Mouse (Mus musculus) urinary bladder, postnatal 0 days (tissue): ENCODE data around the gene Tnfrsf12a. TPM values are rescaled to one million over a fixed set of nuclear protein-coding genes. Genes with fewer than 3 reads are reported as not detected.

Experiments
- polyA plus RNA-seq: library from polyadenylated mRNA; unstranded; fragments of >200 nt; fragmentation: Nextera tagmentation; extraction: Ambion mirVana; gene quantifications from 2 replicates; pipeline ENCODE4 v1.2.1, GENCODE M21; 2015

The Tnfrsf12a gene
- polyA plus RNA-seq: 82.9 and 116 TPM in 2 replicates

DNA sequence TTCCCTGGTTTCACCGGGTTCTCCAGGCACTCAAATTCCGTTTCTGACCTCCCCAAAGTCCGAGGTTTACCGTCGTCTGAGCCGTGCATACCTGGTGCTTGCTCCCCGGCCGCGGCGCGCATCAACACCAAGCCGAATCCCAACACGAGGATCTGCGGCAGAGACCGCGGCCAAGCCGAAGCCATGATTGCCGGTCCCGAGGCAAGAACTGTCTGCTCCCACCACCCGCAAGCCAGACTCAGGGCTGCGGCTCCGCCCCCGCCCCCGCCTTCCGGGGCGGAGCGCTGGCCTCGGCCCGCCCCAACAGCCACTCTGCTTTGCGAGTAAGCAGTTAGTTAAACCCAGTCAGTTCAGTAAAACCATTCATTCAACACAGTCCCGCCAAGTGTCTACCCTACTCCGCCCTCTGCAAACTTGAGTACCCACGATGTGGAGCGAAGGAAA is at the start of gene Tnfrsf12a:
Tnfrsf12a (minus strand) TSS at position 233 of the 444 bp plus-strand sequence.

DNA sequence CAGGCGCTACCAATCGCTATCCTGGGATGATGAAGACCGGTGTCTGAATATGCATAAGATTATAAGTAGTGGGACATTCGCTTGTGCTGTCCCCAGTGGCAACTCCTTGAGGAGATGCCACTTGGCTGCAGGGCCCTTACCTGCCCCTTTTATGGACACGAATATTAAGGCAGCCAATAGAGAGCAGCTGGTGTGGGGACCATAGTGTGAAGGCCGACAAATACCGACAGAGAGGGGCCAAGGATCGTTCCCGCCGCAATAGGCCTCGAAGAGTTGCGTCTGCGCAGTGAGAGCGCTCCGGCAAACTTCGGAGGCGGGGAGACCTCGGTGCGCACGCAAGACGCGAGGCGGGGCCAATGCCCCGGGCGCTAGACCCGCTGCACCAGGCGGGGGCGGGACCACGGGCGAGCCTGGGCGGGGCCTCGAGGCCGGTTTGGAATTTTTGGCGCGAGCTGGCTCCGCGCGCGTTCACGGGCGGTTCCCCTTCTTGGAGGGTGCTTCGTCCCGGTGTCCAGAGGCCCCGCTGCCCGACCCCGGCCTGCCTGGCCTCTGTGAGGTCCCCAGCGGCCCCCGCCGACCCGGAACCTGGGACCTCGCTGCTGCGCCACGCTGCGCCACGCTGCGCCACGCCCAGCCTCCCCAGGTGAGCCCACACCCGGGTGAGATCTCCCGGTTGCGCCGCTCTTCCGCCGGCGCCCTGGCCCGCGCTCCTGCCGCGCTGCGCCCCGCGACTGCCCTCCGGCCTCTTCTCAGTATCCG is 48.9 kb upstream of the Tnfrsf12a start, which contains the start of gene Pkmyt1:
Pkmyt1 (plus strand) TSS at position 338 of the 759 bp plus-strand sequence.

DNA sequence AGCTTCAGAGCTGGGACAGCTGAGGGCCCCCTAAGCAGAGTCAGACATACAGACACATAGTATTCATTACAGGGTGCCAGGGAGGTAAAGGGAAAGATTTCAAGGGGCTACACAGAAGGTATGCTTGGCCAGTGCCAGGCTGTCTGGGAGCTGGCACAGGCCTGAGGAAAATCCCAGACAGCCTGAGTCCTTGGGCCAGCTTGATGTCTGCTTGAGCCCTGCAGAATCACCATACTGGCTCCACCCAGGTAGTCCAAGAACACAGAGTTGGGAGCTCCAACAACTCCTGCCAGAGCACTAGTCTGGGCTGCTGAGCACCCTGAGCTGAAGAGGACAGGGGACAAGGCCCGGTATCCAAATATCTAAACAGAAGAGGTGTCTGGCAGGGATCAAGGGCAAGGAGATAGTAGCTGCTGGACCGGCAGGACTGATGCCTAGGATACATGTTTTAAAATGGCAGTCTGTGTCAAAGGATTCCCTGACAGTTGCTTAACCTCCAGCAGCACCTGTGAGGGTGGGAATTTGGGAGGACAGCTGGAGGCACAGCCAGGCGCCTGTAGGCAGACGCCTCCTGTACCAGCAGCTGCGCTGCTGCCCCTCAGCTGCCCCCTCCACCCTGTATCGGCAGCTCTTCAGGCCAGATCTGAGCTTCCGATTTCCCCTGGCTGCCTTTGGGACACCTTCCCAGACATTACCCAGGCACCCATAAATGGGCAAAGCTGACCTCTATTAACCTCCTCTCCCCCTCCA is 45.3 kb upstream of the Tnfrsf12a start, which contains the start of gene 1520401A03Rik:
1520401A03Rik (minus strand) TSS at position 408 of the 750 bp plus-strand sequence.

DNA sequence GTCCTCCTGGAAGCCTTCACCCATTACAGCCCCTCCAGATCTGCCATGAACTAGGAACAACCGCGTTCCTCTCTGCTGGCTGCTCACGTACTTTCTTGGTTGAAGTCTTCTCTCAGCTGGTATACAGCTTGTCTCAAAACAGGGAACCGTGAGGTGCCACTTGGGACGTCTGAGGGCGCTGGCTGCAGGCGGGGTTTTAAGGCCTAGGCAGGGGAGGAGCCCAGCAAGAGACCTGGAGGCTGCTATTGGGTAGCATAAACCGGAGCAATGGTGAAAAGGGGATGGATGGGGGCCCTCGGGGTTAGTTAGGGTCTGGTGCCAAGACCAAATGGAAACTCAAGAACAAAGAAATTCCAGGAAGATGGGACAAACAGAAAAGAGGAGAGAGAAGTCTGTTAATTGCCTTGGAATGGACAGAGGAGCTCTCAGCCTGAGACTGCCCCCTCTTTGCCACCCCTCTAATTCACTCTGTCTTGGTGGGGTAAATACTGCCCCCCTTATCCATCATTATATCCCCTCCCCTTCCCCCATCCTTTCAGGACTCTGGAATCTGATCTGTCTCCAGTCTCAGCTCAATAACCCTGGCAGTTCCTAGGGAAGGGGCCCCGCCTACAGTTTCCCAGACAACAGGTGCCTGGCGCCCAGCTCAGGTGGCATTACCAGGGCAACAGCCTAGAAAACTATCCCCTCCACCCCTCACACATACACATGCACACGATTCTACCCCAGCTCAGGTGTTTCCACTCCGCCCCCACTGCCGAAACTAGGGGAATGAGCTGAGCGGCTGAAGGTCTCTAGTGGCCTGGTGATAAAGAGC is 6.8 kb upstream of the Tnfrsf12a start, which contains the start of gene Cldn9:
Cldn9 (minus strand) TSS at position 171 of the 817 bp plus-strand sequence.

DNA sequence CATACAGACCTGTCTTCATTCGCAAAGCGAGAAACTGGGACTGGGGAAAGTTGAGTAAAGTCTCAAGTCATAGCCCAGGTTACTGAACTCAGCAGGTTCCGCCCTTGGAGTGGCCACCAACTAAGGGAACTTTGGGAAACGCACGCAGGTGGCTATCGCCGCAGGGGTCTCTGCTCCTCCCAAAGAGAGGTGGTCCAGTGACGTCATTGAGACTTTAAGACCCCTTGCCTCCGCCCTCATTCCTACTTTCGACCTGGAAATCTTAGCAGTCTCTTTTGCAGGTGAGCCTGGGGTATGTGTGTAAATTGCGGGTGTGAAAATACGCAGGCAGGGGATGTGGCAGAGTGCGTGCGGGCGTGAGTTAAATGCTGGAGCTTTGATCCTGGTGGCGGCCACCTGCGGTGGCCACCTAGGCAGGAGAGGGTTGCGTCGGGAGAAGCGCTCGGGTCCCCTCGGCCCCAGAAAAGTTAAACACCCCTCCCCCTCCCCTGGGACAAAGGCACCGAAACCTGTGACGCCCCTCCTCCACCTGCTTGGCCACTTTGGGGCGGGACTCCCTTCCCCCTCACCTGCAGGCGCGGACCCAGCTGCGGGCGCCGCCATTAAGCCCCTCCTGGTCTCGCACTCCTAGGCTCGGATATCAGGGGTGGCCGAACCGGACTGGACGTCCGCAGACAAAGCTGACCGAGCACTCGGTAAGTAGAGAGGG is 2.0 kb upstream of the Tnfrsf12a start, which contains the start of gene Cldn6:
Cldn6 (plus strand) TSS at position 123 of the 709 bp plus-strand sequence.

DNA sequence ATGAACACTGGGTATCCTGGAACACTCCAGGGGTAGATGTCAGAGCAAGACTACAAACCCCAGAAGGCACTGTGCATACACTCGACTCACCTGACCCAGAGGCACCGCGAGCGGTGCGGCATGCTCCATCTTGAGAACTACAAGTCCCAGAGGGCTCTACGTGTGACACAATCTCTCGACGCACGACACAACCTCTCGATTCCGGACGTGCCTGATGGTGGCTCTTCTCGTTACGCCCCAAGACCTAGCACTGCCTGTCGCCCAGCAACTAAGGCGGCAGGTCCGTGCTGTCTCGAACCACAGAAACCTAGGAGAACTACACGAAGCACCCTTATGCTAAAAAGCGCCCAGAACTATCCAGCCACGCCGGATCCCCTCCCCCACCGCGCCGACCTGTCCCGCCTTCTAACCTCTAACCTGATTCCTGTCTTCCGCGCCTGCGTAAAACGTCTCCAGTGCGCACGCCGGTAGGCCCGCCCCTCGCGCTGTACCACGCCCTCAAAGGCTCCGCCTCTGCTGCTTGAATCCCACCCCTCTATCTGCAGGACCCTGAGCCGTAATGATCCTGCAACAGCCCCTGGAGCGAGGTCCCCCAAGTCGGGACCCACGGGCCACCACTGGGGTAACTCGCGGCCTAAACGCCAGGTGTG is 3.7 kb downstream of the Tnfrsf12a start, which contains the start of the genes Hcfc1r1 and Thoc6:
Hcfc1r1 (plus strand) TSS at position 173 of the 650 bp plus-strand sequence.
Thoc6 (minus strand) TSS at position 459 of the 650 bp plus-strand sequence.

DNA sequence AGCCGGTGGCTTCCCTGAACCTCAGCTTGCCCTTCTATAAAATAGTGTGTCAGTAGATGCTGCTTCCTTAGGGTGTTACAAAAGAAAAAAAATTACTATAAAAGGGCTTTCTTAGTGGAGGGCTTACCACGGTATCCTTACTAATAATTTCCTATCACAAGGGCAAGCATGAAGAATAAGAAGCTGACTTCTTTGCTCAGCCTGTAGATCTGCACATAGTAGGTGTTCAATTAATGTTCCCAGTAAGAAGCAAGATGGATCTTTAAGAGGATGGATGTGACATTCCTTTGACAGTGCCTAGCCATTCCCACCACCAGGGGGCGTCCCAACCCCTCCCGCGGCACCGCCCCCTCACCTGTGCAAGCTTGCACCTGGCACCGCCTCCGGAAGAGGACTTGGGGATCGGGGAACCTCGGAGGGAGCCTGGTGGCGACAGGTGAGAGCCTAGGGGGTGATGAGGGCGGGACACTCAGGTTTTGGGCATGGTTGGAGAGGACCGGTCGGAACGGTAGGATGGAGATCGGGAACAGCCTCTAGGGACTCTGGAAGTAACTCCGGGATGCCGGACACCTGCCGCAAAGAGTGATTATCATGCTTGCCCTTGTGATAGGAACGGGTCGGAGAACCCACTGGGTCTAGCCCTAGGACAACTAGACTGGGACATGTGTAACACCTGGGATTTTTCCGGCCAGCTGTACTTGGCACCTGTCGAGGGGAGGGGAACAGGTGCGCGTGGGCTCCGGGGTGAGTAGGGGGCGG is 17.0 kb downstream of the Tnfrsf12a start, which contains the start of gene Bicdl2:
Bicdl2 (plus strand) TSS at position 390 of the 759 bp plus-strand sequence.

DNA sequence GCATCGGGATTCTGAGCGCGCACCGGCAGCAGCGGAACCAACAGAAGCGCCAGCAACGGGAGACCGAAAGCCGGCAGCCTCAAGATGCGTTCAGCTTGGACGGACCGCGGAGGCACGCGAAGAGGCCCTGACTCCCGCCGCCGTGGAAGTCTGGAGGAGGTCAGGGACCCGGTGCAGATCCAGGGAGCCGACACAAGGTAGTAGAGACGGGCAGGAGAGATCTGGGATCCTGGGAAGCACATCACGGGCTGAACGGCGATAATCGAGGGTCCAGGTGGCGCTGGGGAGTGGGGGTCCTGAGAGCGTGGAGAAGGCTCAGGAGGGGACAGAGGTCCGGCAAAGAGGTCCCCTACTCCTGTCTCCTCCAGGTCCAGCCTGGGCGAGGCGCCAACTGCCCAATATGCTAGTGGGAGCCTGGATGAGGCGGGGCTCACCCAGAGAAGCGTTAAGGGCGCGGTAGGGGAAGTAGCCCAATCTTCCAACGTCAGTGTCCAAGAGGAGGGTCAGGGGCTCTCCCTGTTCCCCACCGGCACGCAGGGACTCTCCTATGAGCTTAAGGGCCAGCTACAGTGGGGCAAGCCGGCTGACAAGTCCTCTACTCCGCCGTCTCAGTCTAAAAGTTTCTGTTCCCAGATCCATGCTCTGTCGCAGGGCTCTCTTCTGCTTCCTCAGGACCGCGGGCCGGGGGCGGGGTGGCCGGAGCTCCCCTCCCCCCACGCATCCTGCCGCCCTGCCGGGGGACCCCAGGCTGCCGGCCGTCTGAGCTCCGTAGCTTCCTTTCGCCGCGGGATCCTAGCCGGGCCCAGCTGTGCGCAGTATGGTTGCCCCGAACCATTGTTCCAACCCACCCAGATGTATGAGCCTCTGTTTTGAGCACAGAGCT is 32.4 kb downstream of the Tnfrsf12a start, which contains the start of gene Mmp25:
Mmp25 (minus strand) TSS at position 665 of the 883 bp plus-strand sequence.

Other genes starting within 250 kb of the Tnfrsf12a start
- gene Vmn2r117, start 197.8 kb downstream of the Tnfrsf12a start, polyA plus RNA-seq: not detected in 2 replicates
- gene Zfp213, start 113.2 kb downstream of the Tnfrsf12a start, polyA plus RNA-seq: 8.0 TPM in 2 replicates
- gene Zfp13, start 78.0 kb downstream of the Tnfrsf12a start, polyA plus RNA-seq: 4.9 and 5.1 TPM in 2 replicates
- not detected in 2 replicates for gene Zscan10, start 76.6 kb downstream of the Tnfrsf12a start, polyA plus RNA-seq
- 0.11 and 0.14 TPM in 2 replicates for gene Mmp25, start 32.2 kb downstream of the Tnfrsf12a start, polyA plus RNA-seq
- 6.3 and 8.5 TPM in 2 replicates for gene Bicdl2, start 17.0 kb downstream of the Tnfrsf12a start, polyA plus RNA-seq
- gene Hcfc1r1, start 3.9 kb downstream of the Tnfrsf12a start, polyA plus RNA-seq: 272 and 288 TPM in 2 replicates
- gene Thoc6, start 3.6 kb downstream of the Tnfrsf12a start, polyA plus RNA-seq: 18.7 and 18.8 TPM in 2 replicates
- gene Cldn6, start 1.8 kb upstream of the Tnfrsf12a start, polyA plus RNA-seq: 0.15 and 0.33 TPM in 2 replicates
- gene Cldn9, start 6.6 kb upstream of the Tnfrsf12a start, polyA plus RNA-seq: not detected in 2 replicates
- 0.04 TPM in 1 of 2 replicates, not detected in the other for gene 1520401A03Rik, start 45.3 kb upstream of the Tnfrsf12a start, polyA plus RNA-seq
- 19.7 and 21.9 TPM in 2 replicates for gene Pkmyt1, start 48.9 kb upstream of the Tnfrsf12a start, polyA plus RNA-seq
- gene Paqr4, start 63.4 kb upstream of the Tnfrsf12a start, polyA plus RNA-seq: 21.7 and 28.3 TPM in 2 replicates
- 0.07 and 0.13 TPM in 2 replicates for gene Kremen2, start 68.4 kb upstream of the Tnfrsf12a start, polyA plus RNA-seq
- gene Flywch1, start 94.1 kb upstream of the Tnfrsf12a start, polyA plus RNA-seq: 26.5 and 28.3 TPM in 2 replicates
- gene Flywch2, start 108.6 kb upstream of the Tnfrsf12a start, polyA plus RNA-seq: 11.5 and 14.0 TPM in 2 replicates
- gene Srrm2, start 113.1 kb upstream of the Tnfrsf12a start, polyA plus RNA-seq: 230 and 239 TPM in 2 replicates
- 1,134 TPM in 2 replicates for gene Elob, start 151.7 kb upstream of the Tnfrsf12a start, polyA plus RNA-seq
- gene Prss33, start 158.6 kb upstream of the Tnfrsf12a start, polyA plus RNA-seq: not detected in 2 replicates
- 1.1 and 1.5 TPM in 2 replicates for gene Prss32, start 166.4 kb upstream of the Tnfrsf12a start, polyA plus RNA-seq
- gene Prss41, start 166.7 kb upstream of the Tnfrsf12a start, polyA plus RNA-seq: 0.12 TPM in 1 of 2 replicates, not detected in the other
- not detected in 2 replicates for gene Prss21, start 190.6 kb upstream of the Tnfrsf12a start, polyA plus RNA-seq
- gene Dcpp1, start 203.4 kb upstream of the Tnfrsf12a start, polyA plus RNA-seq: not detected in 2 replicates
- not detected in 2 replicates for gene Dcpp2, start 203.4 kb upstream of the Tnfrsf12a start, polyA plus RNA-seq
- gene Dcpp3, start 240.0 kb upstream of the Tnfrsf12a start, polyA plus RNA-seq: not detected in 2 replicates